Mouse (Mus musculus) left cerebral cortex, adult 9 months (tissue): ENCODE measurements at regions not wholly inside any gene's neighbourhood (a gene's known extent, or its start where the extent isn't known, plus 50 kb on each side); places are given as distances from the start of the nearest gene placed in this dataset.

Source experiments
- DNase-seq, 2 experiments: peaks; one replicate each; pipeline ENCODE4 v3.0.0; 2022; ENCODE audit warnings: low spot score in 2 of 2

GRCm38 (mm10) chr10:51291412-51292207, 188.8 kb upstream of the Gm49339 start:
- no peak for DNase-seq

GRCm38 (mm10) chr10:51312814-51313213, 167.6 kb upstream of the Gm49339 start:
- DNase-seq: no peak

- no peak for DNase-seq
Observed at GRCm38 (mm10) chr10:51320207-51320606, 160.2 kb upstream of the Gm49339 start.

- DNase-seq: no peak
Observed at GRCm38 (mm10) chr10:51328772-51329171, 151.6 kb upstream of the Gm49339 start.

GRCm38 (mm10) chr10:51329386-51329785, 151.0 kb upstream of the Gm49339 start:
- no peak for DNase-seq
